ENCODE assay signal across 12 mouse cellular contexts in the genomic region with DNA sequence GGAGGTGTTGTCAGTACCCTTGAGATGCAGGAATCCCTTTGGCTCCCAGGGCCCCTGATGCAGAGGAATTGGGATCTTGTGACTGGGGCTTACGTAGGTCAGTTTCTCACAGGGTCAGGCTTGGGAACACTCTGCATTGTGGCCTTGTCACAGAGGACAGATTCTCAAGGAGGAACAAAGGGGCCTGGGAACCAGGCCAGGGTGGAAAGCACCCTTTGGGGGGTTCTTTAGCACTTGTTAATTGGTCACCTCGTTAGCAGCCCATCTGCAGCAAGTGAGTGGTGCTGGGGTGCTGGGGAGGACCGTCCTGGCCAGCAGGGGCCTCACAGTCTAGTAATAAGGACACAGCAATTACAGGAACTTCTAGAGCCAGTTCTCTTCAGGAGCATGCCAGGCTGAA.
DNase-seq lines count a peak whose midpoint lies in the region; ATAC-seq lines count a peak whose summit lies in the region.
"Had no signal": no experiment of that assay in that cellular context is flagged by ENCODE, and none has a peak within 500 bp of the region (broad histone marks: within the 10 kb centered on the region; RNA-seq: fewer than 3 reads in every experiment).

No protein-coding gene starts in this region.

- no peaks in the 10 kb centered on the region for H3K36me3 ChIP-seq in hindbrain, embryonic 16.5 days (ENCODE audit: control insufficient read depth, insufficient read depth, low read length)
- no peaks in the 10 kb centered on the region for H3K36me3 ChIP-seq in hindbrain, embryonic 14.5 days (replicated peaks; ENCODE audit: control insufficient read depth, insufficient read depth)
- no peaks in the 10 kb centered on the region for H3K36me3 ChIP-seq in embryonic facial prominence, embryonic 10.5 days (replicated peaks)
- H3K36me3 ChIP-seq: liver, embryonic 15.5 days had no signal

- no peak overlapping the region for H3K9ac ChIP-seq in hindbrain, embryonic 16.5 days (ENCODE audit: low read depth, low read length)
- no peak overlapping the region for H3K9ac ChIP-seq in hindbrain, embryonic 14.5 days
- H3K9ac ChIP-seq: liver, embryonic 15.5 days had no signal

- no peaks in the 10 kb centered on the region for H3K27me3 ChIP-seq in hindbrain, embryonic 16.5 days (replicated peaks; ENCODE audit: control insufficient read depth, insufficient read depth, low read length)
- no peaks in the 10 kb centered on the region for H3K27me3 ChIP-seq in hindbrain, embryonic 14.5 days (ENCODE audit: control insufficient read depth, insufficient read depth, low read length)
- H3K27me3 ChIP-seq in embryonic facial prominence, embryonic 10.5 days (replicated peaks; ENCODE audit: low read depth, poor library complexity, severe bottlenecking): no peaks in the 10 kb centered on the region
- H3K27me3 ChIP-seq: liver, embryonic 15.5 days had no signal

- WGBS in hindbrain, embryonic 16.5 days: 30% methylated on average over 3 of the region's 3 CpGs
- WGBS in hindbrain, embryonic 14.5 days: 21% methylated on average over 3 of the region's 3 CpGs
- WGBS in embryonic facial prominence, embryonic 10.5 days: 54% methylated on average over 3 of the region's 3 CpGs

- no peak overlapping the region for H3K4me3 ChIP-seq in hindbrain, embryonic 16.5 days (ENCODE audit: low read length)
- H3K4me3 ChIP-seq in hindbrain, embryonic 14.5 days (replicated peaks; ENCODE audit: low read length): no peak overlapping the region
- H3K4me3 ChIP-seq in embryonic facial prominence, embryonic 10.5 days: no peak overlapping the region
- H3K4me3 ChIP-seq: liver, embryonic 15.5 days had no signal

- peak; percentile 48; the same call in 1 of the 2 replicates for ATAC-seq in hindbrain, embryonic 16.5 days
- ATAC-seq in hindbrain, embryonic 14.5 days (ENCODE audit: low FRiP score): no peak

- no peak for DNase-seq in hindbrain, embryonic 14.5 days (ENCODE audit: low spot score)
- no peak for DNase-seq in embryonic facial prominence, embryonic 10.5 days (ENCODE audit: low spot score)
- peak; percentile 23 to 76 for DNase-seq in frontal cortex, postnatal 14 days (ENCODE audit: low spot score in 2 of 2)
- peak; percentile 73 for DNase-seq in retina, embryonic 14.5 days (ENCODE audit: low spot score)
- no peak for DNase-seq in gastrocnemius, adult 18-20 months (ENCODE audit: low spot score)
- no peak for DNase-seq in liver
- no peak for DNase-seq in neural tube, embryonic 10.5 days (ENCODE audit: extremely low spot score, low spot score)
- DNase-seq: adrenal gland, postnatal 25 days; heart, adult 18-20 months; kidney, adult 2 months had no signal

- H3K9me3 ChIP-seq in hindbrain, embryonic 16.5 days (ENCODE audit: control insufficient read depth, low read length): no peaks in the 10 kb centered on the region
- no peaks in the 10 kb centered on the region for H3K9me3 ChIP-seq in hindbrain, embryonic 14.5 days (ENCODE audit: control insufficient read depth, low read length)
- no peaks in the 10 kb centered on the region; the same call in 1 of the 2 replicates for H3K9me3 ChIP-seq in embryonic facial prominence, embryonic 10.5 days
- H3K9me3 ChIP-seq: liver, embryonic 15.5 days had no signal

- H3K4me2 ChIP-seq in hindbrain, embryonic 16.5 days (ENCODE audit: low read length): no peak overlapping the region
- H3K4me2 ChIP-seq in hindbrain, embryonic 14.5 days (replicated peaks): no peak overlapping the region
- H3K4me2 ChIP-seq: liver, embryonic 15.5 days had no signal

- H3K4me1 ChIP-seq in hindbrain, embryonic 16.5 days (ENCODE audit: control insufficient read depth, insufficient read depth, low read depth, low read length): peaks cover 2% of the 10 kb centered on the region
- H3K4me1 ChIP-seq in hindbrain, embryonic 14.5 days (replicated peaks; ENCODE audit: control insufficient read depth, insufficient read depth, low read length): no peaks in the 10 kb centered on the region
- peaks cover 20% of the 10 kb centered on the region for H3K4me1 ChIP-seq in embryonic facial prominence, embryonic 10.5 days
- H3K4me1 ChIP-seq: liver, embryonic 15.5 days had no signal

- H3K27ac ChIP-seq in hindbrain, embryonic 16.5 days (ENCODE audit: low read depth, low read length): no peak overlapping the region
- no peak overlapping the region for H3K27ac ChIP-seq in hindbrain, embryonic 14.5 days
- H3K27ac ChIP-seq in embryonic facial prominence, embryonic 10.5 days (replicated peaks): peak overlapping the region; percentile 30
- H3K27ac ChIP-seq: liver, embryonic 15.5 days had no signal

Comparison
In these comparisons a context has a peak if more than half of its experiments do, and no peak if none do; other contexts are left out.
1. DNase-seq: peak in frontal cortex, postnatal 14 days (2 of 2) and retina, embryonic 14.5 days (single experiment); none in hindbrain, embryonic 14.5 days (single experiment), embryonic facial prominence, embryonic 10.5 days (single experiment), gastrocnemius, adult 18-20 months (single experiment), liver (single experiment) and neural tube, embryonic 10.5 days (single experiment).